Mouse (Mus musculus) erythroblast, embryonic 14.5 days (primary cell): Measurements from ENCODE around the gene Cryba2.

Source experiments
- GATA1 ChIP-seq: IDR thresholded peaks from 2 replicates; pipeline ENCODE4 v1.6.1; 2012; ENCODE audit warnings: low read length, inconsistent platforms, mixed read lengths
- TAL1 ChIP-seq: IDR thresholded peaks from 3 replicates; pipeline ENCODE4 v1.6.1; 2012; ENCODE audit warnings: low read length, inconsistent platforms, mixed read lengths

- TF ChIP-seq GATA1 (no peak), TAL1 (no peak)
Observed at GRCm38 (mm10) chr1:74880785-74881360, 12.1 kb downstream of the Cryba2 start.
